Mouse (Mus musculus) neural tube, embryonic 13.5 days (tissue): ENCODE data around the gene Pip4k2b. TPM values are rescaled to one million over a fixed set of nuclear protein-coding genes. Genes with fewer than 3 reads are reported as not detected.
"Not testable (repeated sequence)": the region's sequence is repeated elsewhere in the genome, so short reads cannot be mapped to it uniquely, and the experiment has no call there.

Experiments
- ATAC-seq: fragments of 200-750 bp; cut with Nextera tagmentation; 2 replicates; pipeline ENCODE4 v1.8.0; 2017; ENCODE audit warnings: low read depth, mild to moderate bottlenecking, moderate TSS enrichment, moderate library complexity
- H3K27ac ChIP-seq: fragments of 300-500 bp; sonication (generic); replicated peaks from 2 replicates; pipeline ENCODE4 v1.5.1; 2015; ENCODE audit warnings: moderate library complexity, mild to moderate bottlenecking, inconsistent platforms
- H3K27me3 ChIP-seq: fragments of 300-500 bp; sonication (generic); 2 replicates; pipeline ENCODE4 v1.6.1; 2015; ENCODE audit warnings: mild to moderate bottlenecking, inconsistent platforms
- H3K36me3 ChIP-seq: fragments of 300-500 bp; sonication (generic); 2 replicates; pipeline ENCODE4 v1.6.1; 2015; ENCODE audit warnings: mild to moderate bottlenecking, inconsistent platforms
- H3K4me1 ChIP-seq: fragments of 300-500 bp; sonication (generic); replicated peaks from 2 replicates; pipeline ENCODE4 v1.6.1; 2015; ENCODE audit warnings: inconsistent platforms
- H3K4me2 ChIP-seq: fragments of 300-500 bp; sonication (generic); 2 replicates; pipeline ENCODE4 v1.6.1; 2015; ENCODE audit warnings: inconsistent platforms, mild to moderate bottlenecking, moderate library complexity
- H3K4me3 ChIP-seq: fragments of 300-500 bp; sonication (generic); 2 replicates; pipeline ENCODE4 v1.5.1; 2015; ENCODE audit warnings: mild to moderate bottlenecking, inconsistent platforms
- H3K9ac ChIP-seq: fragments of 300-500 bp; sonication (generic); 2 replicates; pipeline ENCODE4 v1.6.1; 2015; ENCODE audit warnings: moderate library complexity, mild to moderate bottlenecking, inconsistent platforms
- H3K9me3 ChIP-seq: fragments of 300-500 bp; sonication (generic); 2 replicates; pipeline ENCODE4 v1.6.1; 2016; ENCODE audit warnings: inconsistent platforms
- WGBS: fragments of 180-500 bp; shearing (Covaris S2); methylation state at CpG from one replicate; pipeline ENCODE4 v1.1.7; 2015; 5-methylcytosine and 5-hydroxymethylcytosine counted together
- polyA plus RNA-seq: library from polyadenylated mRNA; unstranded; fragments of >200 nt; fragmentation: Nextera tagmentation; extraction: Ambion mirVana; gene quantifications from 2 replicates; pipeline ENCODE4 v1.2.1, GENCODE M21; 2015

The Pip4k2b gene
- 3.7 and 4.4 TPM in 2 replicates for polyA plus RNA-seq

DNA sequence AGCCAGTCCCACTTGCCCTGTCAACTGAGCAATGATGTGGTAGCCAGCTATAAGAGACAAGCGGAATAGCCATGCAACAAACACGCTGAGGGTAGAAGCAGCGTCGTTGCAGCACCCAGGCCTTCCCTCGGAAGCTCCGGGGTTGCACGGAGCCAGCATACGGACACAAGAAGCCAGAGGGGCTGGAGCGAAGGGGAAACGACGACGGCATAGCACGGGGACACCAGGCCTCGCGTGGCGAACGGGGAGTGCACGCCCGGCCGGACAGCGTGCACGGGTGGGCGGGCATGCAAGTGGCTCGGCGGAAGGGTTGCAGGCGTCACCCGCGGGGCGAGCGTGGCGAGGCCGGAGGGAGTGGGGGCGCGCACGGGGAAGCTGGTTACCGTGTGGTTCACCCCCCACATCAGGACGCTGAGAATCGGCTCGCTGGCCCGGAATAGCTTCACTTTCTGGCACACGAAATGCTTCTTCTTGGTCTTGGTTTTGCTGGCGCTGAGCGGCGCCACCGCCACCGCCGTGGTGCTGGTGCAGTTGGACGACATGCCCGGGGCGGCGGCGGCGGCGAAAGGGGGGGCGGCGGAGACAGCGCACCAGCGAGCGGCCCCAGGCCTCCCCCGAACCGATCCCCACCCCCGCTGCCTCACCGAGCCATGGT, at the start of gene Pip4k2b:
Gene Pip4k2b, minus strand, starts transcription at position 642 of the 655 bp plus-strand sequence.
- under 1% methylated on average over 63 of the region's 63 CpGs for WGBS
- Histone ChIP-seq H3K4me1 (peaks cover 34% of the 10 kb centered on the region), H3K4me2 (peak within 1 kb of the TSS; percentile 89), H3K9ac (peak within 1 kb of the TSS; percentile 83), H3K36me3 (peaks cover 32% of the 10 kb centered on the region), H3K9me3 (no peaks in the 10 kb centered on the region), H3K4me3 (peak within 1 kb of the TSS; percentile 80), H3K27ac (peak within 1 kb of the TSS; percentile 96), H3K27me3 (no peaks in the 10 kb centered on the region)
- ATAC-seq = peak; percentile 55

DNA sequence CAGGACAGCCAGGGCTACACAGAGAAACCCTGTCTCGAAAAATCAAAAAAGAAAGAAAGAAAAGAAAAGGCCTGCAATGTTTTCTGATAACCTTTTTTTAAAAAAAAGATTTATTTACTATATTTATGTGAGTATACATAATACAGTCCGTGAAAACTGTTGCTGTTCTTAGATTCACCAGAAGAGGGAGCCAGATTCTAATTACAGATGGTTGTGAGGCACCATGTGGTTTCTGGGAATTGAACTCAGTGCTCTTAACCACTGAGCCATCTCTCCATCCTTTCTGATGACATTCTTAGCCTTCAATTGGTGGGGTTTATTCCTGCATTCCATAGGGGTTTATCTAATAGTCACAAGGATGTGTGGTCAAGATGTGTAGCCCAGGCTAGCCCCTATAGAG, 48.7 kb upstream of the Pip4k2b start:
- ATAC-seq = no peak
- Histone ChIP-seq H3K27me3 (no peaks in the 10 kb centered on the region), H3K27ac (no peak overlapping the region), H3K4me3 (no peak overlapping the region), H3K4me2 (no peak overlapping the region), H3K36me3 (no peaks in the 10 kb centered on the region), H3K9me3 (no peaks in the 10 kb centered on the region), H3K4me1 (no peaks in the 10 kb centered on the region; the same call in 1 of the 2 replicates), H3K9ac (no peak overlapping the region)
- 7% methylated on average over 2 of the region's 2 CpGs for WGBS

DNA sequence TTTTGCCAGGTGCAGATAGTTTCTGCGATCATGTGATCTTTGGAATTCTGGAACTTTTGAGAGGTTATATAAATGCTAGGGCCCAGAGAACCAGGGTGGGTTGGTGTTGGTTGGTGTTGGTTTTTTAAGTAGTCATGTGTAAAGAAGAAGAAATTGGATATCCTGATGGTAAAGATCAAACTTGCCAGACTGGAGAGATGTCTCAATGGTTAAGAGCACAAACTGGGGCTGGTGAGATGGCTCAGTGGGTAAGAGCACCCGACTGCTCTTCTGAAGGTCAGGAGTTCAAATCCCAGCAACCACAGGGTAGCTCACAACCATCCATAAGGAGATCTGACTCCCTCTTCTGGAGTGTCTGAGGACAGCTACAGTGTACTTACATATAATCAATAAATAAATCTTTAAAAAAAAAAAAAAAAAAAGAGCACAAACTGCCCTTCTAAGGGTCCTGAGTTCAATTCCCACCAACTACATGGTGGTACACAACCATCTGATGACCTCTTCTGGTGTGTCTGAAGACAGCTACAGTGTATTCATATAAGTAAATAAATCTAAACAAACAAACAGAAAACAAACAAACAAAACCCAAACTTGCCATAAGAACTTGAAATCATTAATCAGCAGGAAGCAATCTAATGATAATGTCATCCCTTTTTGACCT, 46.4 kb upstream of the Pip4k2b start:
- H3K4me2 ChIP-seq, H3K4me3 ChIP-seq, ATAC-seq, H3K9ac ChIP-seq, H3K27ac ChIP-seq, H3K27me3 ChIP-seq, H3K36me3 ChIP-seq, H3K9me3 ChIP-seq, H3K4me1 ChIP-seq: not testable (repeated sequence)
- 79% methylated on average over 2 of the region's 2 CpGs for WGBS

DNA sequence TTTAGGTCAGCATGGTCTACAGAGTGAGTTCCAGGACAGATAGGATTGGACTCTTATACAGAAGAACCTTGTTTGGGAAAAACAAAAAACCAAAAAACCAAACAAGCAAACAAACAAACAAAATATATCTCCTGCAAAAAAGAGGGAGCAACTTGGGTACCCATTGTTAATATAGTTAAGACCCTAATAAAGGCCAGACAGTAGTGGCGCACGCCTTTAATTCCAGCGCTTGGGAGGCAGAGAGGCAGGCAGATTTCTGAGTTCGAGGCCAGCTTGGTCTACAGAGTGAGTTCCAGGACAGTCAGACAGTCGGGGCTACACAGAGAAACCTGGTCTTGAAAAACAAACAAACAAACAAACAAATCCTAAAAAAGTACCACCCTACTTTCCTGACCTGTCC, 45.2 kb upstream of the Pip4k2b start:
- Histone ChIP-seq H3K4me2 (no peak overlapping the region), H3K4me3 (no peak overlapping the region), H3K9ac (no peak overlapping the region), H3K9me3 (no peaks in the 10 kb centered on the region), H3K4me1 (no peaks in the 10 kb centered on the region), H3K27ac (no peak overlapping the region), H3K36me3 (no peaks in the 10 kb centered on the region), H3K27me3 (no peaks in the 10 kb centered on the region)
- WGBS = 88% methylated on average over 5 of the region's 5 CpGs
- ATAC-seq = no peak

DNA sequence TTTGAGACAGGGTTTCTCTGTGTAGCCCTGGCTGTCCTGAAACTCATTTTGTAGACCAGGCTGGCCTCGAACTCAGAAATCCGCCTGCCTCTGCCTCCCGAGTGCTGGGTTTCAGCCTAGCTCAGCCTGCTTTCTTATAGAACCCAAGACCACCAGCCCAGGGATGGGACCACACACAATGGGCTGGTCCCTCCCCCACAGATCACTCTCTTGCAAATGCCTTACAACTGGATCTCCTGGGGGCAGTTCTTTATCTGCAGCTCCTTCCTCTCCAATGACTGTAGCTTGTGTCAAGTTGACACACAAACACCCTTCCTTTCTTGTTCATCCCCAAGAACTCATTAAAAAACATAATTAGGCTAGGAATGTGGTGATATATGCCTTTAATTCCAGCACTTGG, 43.5 kb upstream of the Pip4k2b start:
- Histone ChIP-seq H3K4me1 (peaks cover 5% of the 10 kb centered on the region; the same call in 1 of the 2 replicates), H3K9ac (no peak overlapping the region), H3K9me3 (no peaks in the 10 kb centered on the region), H3K36me3 (no peaks in the 10 kb centered on the region), H3K4me2 (no peak overlapping the region), H3K27ac (no peak overlapping the region), H3K4me3 (no peak overlapping the region), H3K27me3 (no peaks in the 10 kb centered on the region)
- ATAC-seq = no peak
- WGBS = 88% methylated on average over 3 of the region's 3 CpGs

DNA sequence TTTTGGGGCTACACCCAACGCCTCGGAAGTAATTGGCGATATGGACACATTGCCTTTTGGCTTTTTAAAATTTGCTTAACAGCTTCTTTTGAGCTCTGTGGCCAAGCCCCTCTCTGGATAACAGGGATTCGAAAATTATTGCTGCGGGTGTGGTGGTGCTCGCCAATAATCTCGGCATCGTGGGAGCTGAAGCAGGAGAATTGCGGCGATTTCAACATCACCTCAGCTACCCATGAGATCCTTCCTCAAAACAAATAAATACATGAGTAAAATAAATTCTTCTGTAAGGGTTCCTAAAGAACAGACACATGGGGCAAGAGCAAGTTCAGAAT, 38.0 kb upstream of the Pip4k2b start:
- H3K27ac ChIP-seq = peak overlapping the region; percentile 92
- peaks cover 32% of the 10 kb centered on the region for H3K4me1 ChIP-seq
- peak overlapping the region; percentile 79 for H3K9ac ChIP-seq
- under 1% methylated on average over 10 of the region's 10 CpGs for WGBS
- no peak; the same call in 1 of the 2 replicates for ATAC-seq
- no peaks in the 10 kb centered on the region for H3K27me3 ChIP-seq
- H3K9me3 ChIP-seq = no peaks in the 10 kb centered on the region
- peaks cover 35% of the 10 kb centered on the region for H3K36me3 ChIP-seq
- H3K4me2 ChIP-seq = peak overlapping the region; percentile 86
- peak overlapping the region; percentile 98 for H3K4me3 ChIP-seq

DNA sequence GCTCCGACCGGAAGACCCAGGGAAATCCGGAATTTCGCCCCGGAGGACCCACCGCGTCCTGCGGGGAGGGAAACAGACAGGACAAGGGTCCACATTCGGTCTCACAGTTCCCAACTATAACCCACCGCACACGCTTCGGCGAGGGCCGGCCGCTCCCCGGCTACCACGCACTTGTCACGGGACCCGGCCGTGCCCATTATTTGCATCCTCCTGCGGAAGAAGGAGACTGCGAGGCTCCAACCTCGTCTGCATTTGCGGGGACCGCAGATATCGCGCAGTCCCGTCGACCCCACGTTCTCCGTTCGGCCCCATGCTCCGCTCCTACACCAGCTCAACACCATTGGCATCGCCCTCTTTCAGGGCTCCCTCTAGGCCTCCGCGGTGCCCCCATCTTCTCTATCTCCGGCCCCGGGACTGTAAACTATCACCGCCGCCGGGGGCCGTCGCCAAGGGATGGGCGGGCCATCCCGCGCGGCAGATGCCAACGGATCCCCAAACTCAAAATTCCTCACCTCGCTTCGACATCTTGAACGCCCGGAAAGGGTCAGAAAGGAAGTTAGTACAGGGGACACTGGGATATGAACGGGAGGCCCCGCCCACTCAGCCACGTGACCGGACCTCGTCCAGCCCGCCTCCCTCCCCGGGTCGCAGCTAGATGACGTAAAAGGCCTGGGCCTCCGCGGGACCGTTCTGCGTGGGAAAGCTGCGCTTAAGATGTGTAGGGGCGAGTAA, 37.5 kb upstream of the Pip4k2b start, which contains the start of gene Rpl23:
Gene Rpl23, minus strand, starts transcription at position 606 of the 732 bp plus-strand sequence.
- H3K27me3 ChIP-seq = no peaks in the 10 kb centered on the region

DNA sequence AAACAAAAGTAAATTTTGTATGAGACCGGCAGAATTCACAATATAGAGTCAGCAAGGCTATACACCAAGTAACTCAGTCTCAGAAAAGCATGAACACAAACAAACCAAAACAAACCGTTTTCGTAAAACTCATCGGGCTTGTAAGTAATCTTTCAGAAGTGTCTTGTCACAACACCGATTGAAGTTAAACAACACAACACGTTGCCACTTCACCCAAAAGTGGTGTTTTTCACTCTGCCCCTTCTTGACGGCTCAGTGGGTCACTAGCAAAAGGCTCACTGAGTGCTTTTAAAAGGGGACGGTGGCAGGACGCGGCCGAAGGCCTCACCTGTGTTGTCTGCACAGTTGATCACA, 37.0 kb upstream of the Pip4k2b start:
- H3K27me3 ChIP-seq = no peaks in the 10 kb centered on the region
- H3K27ac ChIP-seq = peak overlapping the region; percentile 92
- peak overlapping the region; percentile 98 for H3K4me3 ChIP-seq
- peak overlapping the region; percentile 86 for H3K4me2 ChIP-seq
- H3K36me3 ChIP-seq = peaks cover 46% of the 10 kb centered on the region
- H3K4me1 ChIP-seq = peaks cover 32% of the 10 kb centered on the region
- no peak for ATAC-seq
- 2% methylated on average over 11 of the region's 11 CpGs for WGBS
- H3K9me3 ChIP-seq = no peaks in the 10 kb centered on the region
- H3K9ac ChIP-seq = peak overlapping the region; percentile 99

More for the DNA sequence above, 37.5 kb upstream of the Pip4k2b start, which contains the start of gene Rpl23:
- Histone ChIP-seq H3K27ac (peak within 1 kb of the TSS; percentile 92), H3K4me2 (peak within 1 kb of the TSS; percentile 86), H3K4me3 (peak within 1 kb of the TSS; percentile 98), H3K9ac (peak within 1 kb of the TSS; percentile 99), H3K4me1 (peaks cover 32% of the 10 kb centered on the region), H3K9me3 (no peaks in the 10 kb centered on the region), H3K36me3 (peaks cover 40% of the 10 kb centered on the region)
- under 1% methylated on average over 67 of the region's 67 CpGs for WGBS
- ATAC-seq = peak; percentile 96

DNA sequence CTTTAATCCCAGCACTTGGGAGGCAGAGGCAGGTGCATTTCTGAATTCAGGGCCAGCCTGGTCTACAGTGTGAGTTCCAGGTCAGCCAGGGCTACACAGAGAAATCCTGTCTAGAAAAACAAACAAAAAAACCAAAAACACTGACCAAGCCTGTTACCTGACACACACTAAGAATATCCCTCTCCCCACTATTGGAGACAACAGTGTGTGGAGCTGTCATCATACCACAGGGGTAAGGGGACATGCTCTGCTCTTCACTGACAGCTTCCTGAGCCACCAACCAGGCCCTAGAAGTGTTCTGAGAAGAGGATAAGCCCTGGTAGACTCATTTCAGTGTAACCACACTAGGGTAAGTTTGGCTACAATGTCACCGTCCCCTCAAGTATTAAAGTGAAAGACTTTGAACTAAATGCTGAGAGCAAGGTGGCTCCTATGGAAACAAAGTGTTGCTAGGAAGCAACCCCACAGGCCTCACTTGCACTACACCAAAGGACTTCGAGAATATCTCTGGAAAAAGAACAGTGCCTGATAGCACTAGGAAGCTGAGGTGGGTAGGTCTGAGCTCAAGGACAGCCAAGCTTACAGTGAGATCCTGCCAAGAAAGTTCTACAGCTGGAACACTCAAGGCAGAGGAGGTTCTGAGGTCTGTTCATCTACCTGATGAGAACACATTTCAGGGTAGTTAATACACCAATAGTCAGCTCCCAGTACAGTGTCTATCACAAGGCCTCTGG, 35.6 kb upstream of the Pip4k2b start:
- Histone ChIP-seq H3K36me3 (peaks cover 59% of the 10 kb centered on the region), H3K9ac (peak overlapping the region; percentile 99), H3K27ac (no peak overlapping the region), H3K4me3 (peak overlapping the region; percentile 98), H3K4me1 (peaks cover 32% of the 10 kb centered on the region), H3K4me2 (peak overlapping the region; percentile 86), H3K9me3 (no peaks in the 10 kb centered on the region), H3K27me3 (no peaks in the 10 kb centered on the region)
- no peak for ATAC-seq
- 74% methylated on average over 2 of the region's 2 CpGs for WGBS

DNA sequence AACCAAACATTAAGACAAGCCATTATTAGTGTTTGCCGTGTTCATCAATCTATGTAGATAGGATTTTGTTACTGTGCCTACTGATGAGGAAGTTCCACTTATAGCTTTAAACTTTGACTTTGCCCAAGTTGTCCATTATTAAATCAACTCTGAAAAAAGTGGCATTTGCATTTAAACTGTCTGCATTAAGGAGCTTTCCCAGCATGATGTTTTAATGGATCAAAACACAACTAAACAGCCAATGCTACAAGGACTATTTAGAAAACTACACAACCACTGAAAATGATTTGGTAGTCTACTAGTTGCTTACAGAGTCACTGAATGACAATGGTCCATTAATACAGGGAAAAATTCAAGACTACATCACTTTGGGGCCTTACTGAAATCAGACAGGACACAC, 34.4 kb upstream of the Pip4k2b start:
- H3K9me3 ChIP-seq = no peaks in the 10 kb centered on the region

DNA sequence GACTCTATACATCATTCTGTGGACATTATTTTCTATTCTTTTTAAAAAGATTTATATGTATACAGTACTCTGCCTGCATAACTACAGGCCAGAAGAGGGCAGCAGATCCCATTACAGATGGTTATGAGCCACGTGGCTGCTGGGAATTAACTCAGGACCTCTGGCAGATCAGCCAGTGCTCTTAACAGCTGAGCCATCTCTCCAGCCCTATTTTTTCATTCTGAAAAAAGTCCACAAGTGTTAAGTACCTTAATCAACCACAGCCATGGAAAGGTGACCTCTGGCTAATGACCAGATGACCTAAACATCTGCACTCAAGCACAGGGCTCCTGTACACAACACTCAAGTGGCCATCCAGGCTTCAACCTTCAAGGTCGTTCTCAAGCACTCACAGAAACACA, 32.6 kb upstream of the Pip4k2b start:
- H3K4me1 ChIP-seq = peaks cover 24% of the 10 kb centered on the region
- no peak for ATAC-seq
- H3K36me3 ChIP-seq = peaks cover 61% of the 10 kb centered on the region
- H3K9ac ChIP-seq = no peak overlapping the region
- H3K4me2 ChIP-seq = no peak overlapping the region
- H3K27me3 ChIP-seq = no peaks in the 10 kb centered on the region
- WGBS = 45% methylated on average over 2 of the region's 2 CpGs
- no peak overlapping the region for H3K4me3 ChIP-seq
- no peak overlapping the region for H3K27ac ChIP-seq
- no peaks in the 10 kb centered on the region for H3K9me3 ChIP-seq

More for the DNA sequence above, 34.4 kb upstream of the Pip4k2b start:
- Histone ChIP-seq H3K4me3 (no peak overlapping the region), H3K4me1 (peaks cover 32% of the 10 kb centered on the region), H3K27ac (no peak overlapping the region), H3K4me2 (no peak overlapping the region), H3K27me3 (no peaks in the 10 kb centered on the region), H3K9ac (no peak overlapping the region), H3K36me3 (peaks cover 61% of the 10 kb centered on the region)
- no peak for ATAC-seq
- 93% methylated on average over 1 of the region's 1 CpGs for WGBS
